Comparison of ENCODE assay signal across 8 mouse cellular contexts in the genomic region with DNA sequence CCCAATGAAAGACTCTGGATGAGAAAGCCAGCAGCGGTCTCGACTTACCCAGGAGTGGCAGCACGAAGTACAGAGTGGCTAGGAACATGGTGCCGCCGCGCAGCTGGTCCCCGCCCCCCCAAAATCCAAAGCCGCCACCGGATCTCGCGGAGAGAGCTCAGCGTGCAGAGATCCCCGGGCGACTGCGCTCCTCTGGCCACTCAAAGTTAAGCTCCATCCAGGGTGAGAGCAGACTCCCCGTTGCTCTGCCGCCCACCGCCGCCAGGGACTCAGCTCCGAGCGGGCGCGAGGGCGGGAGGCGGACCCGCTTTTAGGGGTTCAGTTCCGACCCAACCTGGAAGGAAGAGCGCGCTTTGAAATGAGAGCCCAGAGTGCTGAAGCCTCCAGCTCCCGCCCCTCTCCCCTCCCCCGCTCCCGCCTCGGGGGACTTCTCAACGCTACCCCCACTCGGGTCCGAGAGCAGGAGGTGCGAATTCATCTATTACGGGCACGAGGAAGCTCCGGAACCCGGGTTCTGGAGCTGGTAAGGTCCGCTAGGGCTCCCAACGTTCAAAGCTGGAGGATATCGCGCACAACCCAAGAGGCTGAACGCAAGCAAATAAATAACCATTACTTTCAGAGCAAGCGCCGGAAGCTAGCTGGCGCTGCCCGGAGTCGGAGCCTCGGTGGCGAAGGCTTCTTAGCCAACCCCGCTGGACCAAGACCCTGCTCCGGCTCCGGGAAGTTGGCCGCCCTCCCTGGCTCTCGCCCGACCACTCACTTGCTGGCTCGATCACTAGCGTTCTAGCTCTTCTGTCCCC. TPM values are rescaled to one million over a fixed set of nuclear protein-coding genes. Genes with fewer than 3 reads are reported as not detected.
DNase-seq lines count a peak whose midpoint lies in the region; ATAC-seq and TF ChIP-seq lines count a peak whose summit lies in the region.

No protein-coding gene starts in this region.

- H3K36me3 ChIP-seq in forebrain, embryonic 10.5 days (replicated peaks), result no peaks in the 10 kb centered on the region
- H3K36me3 ChIP-seq in heart, embryonic 14.5 days (ENCODE audit: control insufficient read depth, insufficient read depth, low read length), result no peaks in the 10 kb centered on the region
- no peaks in the 10 kb centered on the region for H3K36me3 ChIP-seq in liver, embryonic 11.5 days (ENCODE audit: control insufficient read depth, insufficient read depth, low read length)
- H3K36me3 ChIP-seq in myocyte (ENCODE audit: control insufficient read depth, insufficient read depth), result no peaks in the 10 kb centered on the region
- H3K36me3 ChIP-seq in thymus, adult 2 months (ENCODE audit: control insufficient read depth, insufficient read depth, low read length), result no peaks in the 10 kb centered on the region

- TF ChIP-seq CTCF in thymus, adult 2 months (IDR thresholded peaks at IDR 0.05; ENCODE audit: borderline replicate concordance, control insufficient read depth, extremely low read depth, insufficient read depth, low read length, poor library complexity), result peak; percentile 28; the same call in 1 of the 2 replicates

- peak; percentile 19 to 39 for DNase-seq in lung, adult 18-20 months
- DNase-seq in lung, postnatal 25 days (ENCODE audit: low spot score), result no peak
- peak; percentile 47 for DNase-seq in forebrain, embryonic 10.5 days (ENCODE audit: extremely low spot score, low spot score)
- DNase-seq in kidney, postnatal 25 days, result peak; percentile 28 to 47
- peak; percentile 68 for DNase-seq in liver, embryonic 11.5 days (ENCODE audit: low spot score)
- peak; percentile 65 for DNase-seq in thymus, adult 2 months

- H3K4me2 ChIP-seq in heart, embryonic 14.5 days (ENCODE audit: low read length), result peak overlapping the region; percentile 100
- peak overlapping the region; percentile 75 for H3K4me2 ChIP-seq in liver, embryonic 11.5 days
- H3K4me2 ChIP-seq in myocyte (ENCODE audit: low read depth), result peak overlapping the region; percentile 100

- H3K9me3 ChIP-seq in forebrain, embryonic 10.5 days, result no peaks in the 10 kb centered on the region
- no peaks in the 10 kb centered on the region for H3K9me3 ChIP-seq in heart, embryonic 14.5 days (ENCODE audit: control insufficient read depth, low read length)
- no peaks in the 10 kb centered on the region for H3K9me3 ChIP-seq in liver, embryonic 11.5 days (ENCODE audit: control insufficient read depth, low read length)

- peak overlapping the region; percentile 63 for H3K9ac ChIP-seq in heart, embryonic 14.5 days (ENCODE audit: low read length)
- 0 out of 2 replicates have a peak overlapping the region, but pooled peaks have one; percentile 8 for H3K9ac ChIP-seq in liver, embryonic 11.5 days (ENCODE audit: low read depth, low read length)

- no peaks in the 10 kb centered on the region for H3K79me2 ChIP-seq in myocyte (ENCODE audit: control insufficient read depth, insufficient read depth)

- peak overlapping the region; percentile 4 for H3ac ChIP-seq in myocyte (ENCODE audit: control insufficient read depth, insufficient read length)

- H3K4me3 ChIP-seq in forebrain, embryonic 10.5 days, result peak overlapping the region; percentile 66
- H3K4me3 ChIP-seq in heart, embryonic 14.5 days (ENCODE audit: control insufficient read depth in 1 of 2, insufficient read depth in 1 of 2, low read depth in 1 of 2, low read length in 2 of 2), result peak overlapping the region; percentile 54 to 58
- H3K4me3 ChIP-seq in liver, embryonic 11.5 days (ENCODE audit: low read depth, low read length), result peak overlapping the region; percentile 50
- H3K4me3 ChIP-seq in myocyte, result peak overlapping the region; percentile 45
- H3K4me3 ChIP-seq in thymus, adult 2 months (ENCODE audit: control insufficient read depth, insufficient read depth, low read length), result peak overlapping the region; percentile 62

- whole genome bisulfite sequencing in forebrain, embryonic 10.5 days, result under 1% methylated on average over 61 of the region's 61 CpGs
- whole genome bisulfite sequencing in heart, embryonic 14.5 days, result under 1% methylated on average over 57 of the region's 61 CpGs
- WGBS in liver, embryonic 11.5 days, result 1% methylated on average over 61 of the region's 61 CpGs
- WGBS in thymus, adult 2 months, result under 1% methylated on average over 61 of the region's 61 CpGs

- H3K4me1 ChIP-seq in forebrain, embryonic 10.5 days, result peaks cover 57% of the 10 kb centered on the region
- peaks cover 8 to 31% of the 10 kb centered on the region in 2 experiments; a peak in 3 of 4 replicates for H3K4me1 ChIP-seq in heart, embryonic 14.5 days (ENCODE audit: control insufficient read depth in 2 of 2, insufficient read depth in 2 of 2, low read length in 2 of 2)
- H3K4me1 ChIP-seq in liver, embryonic 11.5 days (replicated peaks; ENCODE audit: control insufficient read depth, insufficient read depth, low read length), result peaks cover 3% of the 10 kb centered on the region; the same call in 1 of the 2 replicates
- H3K4me1 ChIP-seq in thymus, adult 2 months (replicated peaks; ENCODE audit: control insufficient read depth, insufficient read depth, low read length), result peaks cover 35% of the 10 kb centered on the region

- peaks cover 99% of the 10 kb centered on the region for H3K27me3 ChIP-seq in forebrain, embryonic 10.5 days (ENCODE audit: poor library complexity, severe bottlenecking)
- peaks cover 35% of the 10 kb centered on the region for H3K27me3 ChIP-seq in heart, embryonic 14.5 days (ENCODE audit: control insufficient read depth, insufficient read depth, low read length)
- peaks cover 56% of the 10 kb centered on the region for H3K27me3 ChIP-seq in liver, embryonic 11.5 days (replicated peaks; ENCODE audit: control insufficient read depth, insufficient read depth, low read length)
- no peaks in the 10 kb centered on the region for H3K27me3 ChIP-seq in myocyte (ENCODE audit: control insufficient read depth, insufficient read depth, insufficient read length)
- H3K27me3 ChIP-seq in thymus, adult 2 months (ENCODE audit: control insufficient read depth, insufficient read depth, low read length), result no peaks in the 10 kb centered on the region; the same call in 1 of the 2 replicates

- peak overlapping the region; percentile 79 for H3K27ac ChIP-seq in forebrain, embryonic 10.5 days
- H3K27ac ChIP-seq in heart, embryonic 14.5 days (replicated peaks in 1 of 2; ENCODE audit: control insufficient read depth in 1 of 2, insufficient read depth in 1 of 2, low read depth in 2 of 2, low read length in 2 of 2), result no peak overlapping the region
- H3K27ac ChIP-seq in liver, embryonic 11.5 days (ENCODE audit: low read depth, low read length), result no peak overlapping the region
- H3K27ac ChIP-seq in thymus, adult 2 months (ENCODE audit: control insufficient read depth, insufficient read depth, low read length), result no peak overlapping the region

- TF ChIP-seq POLR2A in myocyte (IDR thresholded peaks at IDR 0.05; ENCODE audit: insufficient read length, low read depth), result peak; percentile 15
- no peak for TF ChIP-seq POLR2A in thymus, adult 2 months (IDR thresholded peaks at IDR 0.05; ENCODE audit: control insufficient read depth, extremely low read depth, insufficient read depth, low read length, poor library complexity)

- ATAC-seq in heart, embryonic 14.5 days (ENCODE audit: insufficient number of reproducible peaks, insufficient read depth, low FRiP score, low read depth), result no peak; the same call in 1 of the 2 replicates
- ATAC-seq in liver, embryonic 11.5 days (replicated peaks; ENCODE audit: low FRiP score), result peak; percentile 18; the same call in 1 of the 2 replicates

TF ChIP-seq in myocyte, 11 proteins besides CTCF, POLR2A, EP300 and RAD21:
- TF ChIP-seq TCF12 (IDR thresholded peaks at IDR 0.05; ENCODE audit: insufficient read depth, poor library complexity, severe bottlenecking) (no peak), MYOG (IDR thresholded peaks at IDR 0.05; ENCODE audit: control insufficient read depth in 1 of 3, insufficient read depth in 1 of 3, insufficient read length in 2 of 3, low read depth in 2 of 3) (no peak)
TF ChIP-seq in myocyte: peak in this region for 0.

RNA-seq across cellular contexts. Expression of a gene that starts 1.2 kb away (rescaled TPM):
- polyA plus RNA-seq in forebrain, embryonic 10.5 days (2016; fragmentation: Nextera tagmentation; extraction: Ambion mirVana), result 5.2 and 6.3 TPM in 2 replicates
- 2.2 and 3.2 TPM in 2 replicates for polyA plus RNA-seq in heart, embryonic 14.5 days (2014; fragmentation: Nextera tagmentation; extraction: Ambion mirVana)
- polyA plus RNA-seq in liver, embryonic 11.5 days (2014; fragmentation: Nextera tagmentation; extraction: Ambion mirVana), result 10.7 and 11.4 TPM in 2 replicates
- 4.6 TPM for polyA plus RNA-seq in myocyte (2012; fragmentation: generic; extraction: Trizol)
- polyA plus RNA-seq in thymus, adult 2 months (2012; rRNA removed), result 6.1 and 7.0 TPM in 2 replicates

RNA-seq across cellular contexts. Expression of a gene that starts 57.3 kb away (rescaled TPM):
- polyA plus RNA-seq in forebrain, embryonic 10.5 days (2016; fragmentation: Nextera tagmentation; extraction: Ambion mirVana), result not detected in 2 replicates
- not detected in 2 replicates for polyA plus RNA-seq in heart, embryonic 14.5 days (2014; fragmentation: Nextera tagmentation; extraction: Ambion mirVana)
- polyA plus RNA-seq in liver, embryonic 11.5 days (2014; fragmentation: Nextera tagmentation; extraction: Ambion mirVana), result not detected in 2 replicates
- polyA plus RNA-seq in myocyte (2012; fragmentation: generic; extraction: Trizol), result not detected
- polyA plus RNA-seq in thymus, adult 2 months (2012; rRNA removed), result not detected in 2 replicates
